Mouse (Mus musculus): ENCODE measurements around the gene Ldb1.

Gene Ldb1

DNA sequence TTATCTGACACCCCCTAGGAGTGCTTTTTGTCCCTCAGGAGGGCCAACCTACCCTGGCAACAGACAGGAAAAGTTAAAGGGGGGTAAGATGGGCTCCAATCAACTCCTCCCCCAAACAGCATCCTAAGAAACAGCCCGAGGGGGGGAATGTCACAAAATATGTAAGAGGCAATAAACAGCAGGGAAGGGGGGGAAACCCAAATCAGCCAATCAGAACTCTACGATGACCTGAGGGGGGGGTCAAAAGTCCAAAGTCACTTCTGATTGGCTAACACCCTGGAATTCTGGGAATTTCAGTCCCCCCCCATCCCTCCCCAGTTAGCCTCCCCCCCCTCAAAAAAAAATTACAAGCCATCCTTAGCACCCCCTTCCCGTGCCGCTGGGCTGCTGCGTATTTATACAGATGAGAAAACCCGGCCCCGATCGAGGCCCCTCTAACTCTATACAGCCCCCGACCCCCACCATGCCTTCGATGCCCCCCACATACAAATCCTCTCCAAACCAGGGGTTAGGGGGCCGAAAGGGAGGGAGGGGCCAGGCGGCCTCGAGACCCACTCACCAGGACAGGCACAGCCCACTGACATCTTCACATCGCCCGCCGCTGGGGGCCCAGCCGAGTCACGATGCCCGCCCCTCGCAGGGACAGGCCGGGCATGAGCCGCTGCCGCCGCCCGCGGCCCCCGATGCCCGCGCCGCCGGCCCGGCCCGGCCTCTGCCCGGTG, 582 bp downstream of the Ldb1 start, which contains the start of gene Pprc1:
Gene Pprc1 (plus strand): TSS at position 616 of the 722 bp plus-strand sequence.
- DNase-seq (ENCODE audit: low spot score in 2 of 2) = peak in 1 of 2 experiments; percentile 39

DNA sequence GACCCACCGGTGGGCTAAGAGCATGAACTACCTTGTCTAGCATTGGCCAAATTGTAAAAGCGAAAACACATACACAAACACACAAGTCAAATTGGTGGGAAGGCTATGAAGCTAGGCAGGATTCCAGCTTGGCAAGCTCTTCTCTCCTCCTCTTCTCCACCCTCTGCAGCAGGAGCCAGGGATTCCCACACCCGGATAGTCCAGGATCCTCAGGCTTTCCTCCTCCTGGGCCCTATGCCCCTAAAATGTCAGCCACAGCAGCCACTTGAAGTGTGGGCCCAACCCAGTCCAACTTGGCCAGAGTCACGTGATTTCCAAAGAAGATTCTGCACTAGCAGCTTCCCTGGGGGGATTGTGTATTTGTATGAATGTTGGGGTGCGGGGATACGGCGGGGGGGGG, 1.6 kb downstream of the Ldb1 start:
- DNase-seq (ENCODE audit: low spot score in 2 of 2) = no peak

DNA sequence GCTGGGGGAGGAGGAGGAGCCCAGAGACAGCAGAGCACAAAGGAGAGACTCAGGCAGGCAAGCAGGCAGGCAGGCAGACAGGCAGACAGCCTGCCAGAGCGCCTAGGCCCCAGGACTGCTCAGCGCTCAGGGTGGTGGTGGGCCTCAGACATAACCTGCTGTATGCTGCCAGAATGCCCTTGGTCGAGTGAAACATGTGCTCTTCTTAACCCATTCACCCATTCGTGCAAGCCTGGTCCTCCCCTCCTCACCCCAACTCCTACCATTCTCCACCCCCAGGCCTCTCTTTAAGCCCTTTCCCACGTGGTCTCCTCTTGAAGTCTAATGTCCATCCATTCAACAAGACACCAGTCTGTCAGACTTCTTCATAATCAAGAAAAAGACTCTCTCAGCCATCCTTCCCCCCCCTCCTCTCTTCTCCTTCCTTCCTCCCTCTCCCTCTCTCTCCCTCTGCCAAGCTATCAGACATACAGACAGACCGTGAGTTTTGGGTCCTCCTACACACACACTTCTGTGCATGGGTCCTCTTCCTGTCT, 2.5 kb downstream of the Ldb1 start:
- no peak for DNase-seq (ENCODE audit: low spot score in 2 of 2)

DNA sequence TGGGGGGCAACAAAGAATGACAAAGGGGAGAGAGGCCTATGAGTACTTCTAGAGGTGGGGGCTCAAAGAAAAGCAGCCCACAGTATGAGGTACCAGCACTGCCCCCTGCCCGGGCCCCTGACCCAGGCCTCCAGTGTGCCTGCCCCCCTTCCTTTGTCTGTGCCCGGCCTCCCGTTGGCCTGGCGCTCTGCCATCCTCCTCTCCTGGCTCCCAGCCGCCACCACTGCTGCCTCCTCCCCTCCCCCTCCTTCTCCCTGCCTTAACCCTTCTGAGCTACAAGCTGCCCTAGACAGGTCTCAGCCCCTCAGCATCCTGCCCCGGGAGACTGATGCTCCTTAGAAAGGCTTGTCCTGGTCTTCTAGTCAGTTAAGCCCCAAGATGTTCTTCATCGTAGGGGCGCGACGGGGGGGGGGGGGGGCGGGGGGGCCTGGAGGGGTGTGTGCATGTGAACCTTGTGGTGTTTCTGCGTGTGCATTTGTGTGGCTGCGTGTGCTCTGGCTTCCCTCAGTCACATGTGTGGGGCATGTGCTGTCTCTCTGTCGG, 3.0 kb downstream of the Ldb1 start:
- DNase-seq (ENCODE audit: low spot score in 2 of 2) = peak; percentile 57 to 60

DNA sequence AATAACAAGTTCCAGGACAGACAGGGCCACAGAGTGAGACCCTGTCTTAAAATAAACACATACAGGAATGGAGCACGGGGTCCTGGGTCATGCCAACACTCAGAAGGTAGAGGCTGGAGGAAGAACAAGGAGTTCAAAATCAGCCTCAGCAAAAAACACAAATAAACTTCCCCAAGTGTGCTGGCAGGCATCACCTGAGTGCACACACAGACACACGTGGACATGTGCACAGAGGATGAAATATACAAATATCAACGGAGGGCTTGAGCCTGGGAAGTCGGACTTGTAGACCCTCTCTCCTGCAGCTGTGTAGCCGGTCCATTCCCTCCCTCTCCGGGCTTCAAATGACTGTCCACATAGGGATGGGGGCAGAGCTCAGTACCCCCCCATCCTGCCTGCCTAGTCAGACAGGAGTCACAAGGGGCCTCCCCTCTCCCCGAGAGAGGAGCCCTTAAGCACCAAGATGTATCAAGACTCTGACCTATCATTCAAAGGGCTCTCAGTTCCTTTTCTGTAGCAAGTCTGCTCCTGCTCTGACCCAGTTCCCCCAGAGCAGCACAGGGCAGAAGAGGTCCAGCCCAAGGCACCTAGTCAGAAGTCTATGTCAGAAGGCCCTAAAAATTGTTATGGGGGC, 3.6 kb downstream of the Ldb1 start:
- no peak for DNase-seq (ENCODE audit: low spot score in 2 of 2)

DNA sequence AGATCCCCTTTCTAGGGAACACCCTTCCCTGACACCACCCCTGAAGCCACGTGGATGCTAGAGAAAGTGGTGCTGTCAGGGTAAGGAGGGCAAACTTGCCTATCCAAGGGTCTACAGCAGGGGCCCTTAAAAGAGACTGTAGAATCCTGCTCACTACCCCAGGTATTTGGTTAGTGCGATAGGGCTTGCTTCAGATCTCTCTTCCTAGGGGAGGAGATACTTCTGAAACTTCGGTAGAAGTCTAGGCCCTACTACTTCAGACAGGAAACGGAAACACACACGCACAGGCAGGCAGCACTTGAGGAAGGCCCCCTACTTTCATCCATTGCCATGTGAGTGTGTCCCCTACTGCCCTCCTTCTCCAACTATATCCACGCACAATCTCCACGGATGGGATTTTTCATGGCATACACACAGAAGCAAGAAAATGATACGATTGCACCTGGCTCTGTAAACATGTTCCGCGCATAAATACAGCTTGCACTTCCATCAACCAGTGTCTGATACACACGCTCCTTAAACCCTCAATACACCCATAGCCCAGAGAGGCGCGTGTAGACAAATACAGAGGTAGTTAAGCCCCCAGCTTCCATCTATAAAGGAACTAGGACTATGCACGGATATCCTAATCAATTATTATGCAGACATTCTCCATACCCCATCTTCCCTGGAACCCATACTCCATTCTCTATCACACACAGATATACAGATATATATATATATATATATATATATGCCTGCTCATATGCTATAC, 4.7 kb downstream of the Ldb1 start:
- DNase-seq (ENCODE audit: low spot score in 2 of 2) = no peak

DNA sequence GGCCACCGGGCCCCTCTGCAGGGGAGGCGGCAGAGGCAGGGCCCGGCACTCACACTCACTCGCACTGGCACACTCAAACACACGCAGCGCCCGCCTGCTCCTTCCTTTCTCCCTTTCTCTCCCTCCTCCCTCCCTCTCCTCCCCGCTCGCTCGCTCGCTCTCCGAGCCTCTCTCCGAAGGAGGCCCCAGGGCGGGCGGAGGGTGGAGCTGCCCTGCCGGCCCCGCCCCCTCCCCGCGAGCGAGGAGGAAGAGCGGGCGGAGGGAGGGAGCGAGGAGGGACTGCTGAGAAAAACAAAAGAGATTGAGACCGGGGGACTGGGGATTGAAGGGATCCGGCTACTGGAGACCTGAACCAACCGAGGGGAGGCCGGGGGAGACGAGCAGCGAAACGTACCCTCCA, 5.5 kb downstream of the Ldb1 start:
- peak; percentile 50 to 64 for DNase-seq (ENCODE audit: low spot score in 2 of 2)

DNA sequence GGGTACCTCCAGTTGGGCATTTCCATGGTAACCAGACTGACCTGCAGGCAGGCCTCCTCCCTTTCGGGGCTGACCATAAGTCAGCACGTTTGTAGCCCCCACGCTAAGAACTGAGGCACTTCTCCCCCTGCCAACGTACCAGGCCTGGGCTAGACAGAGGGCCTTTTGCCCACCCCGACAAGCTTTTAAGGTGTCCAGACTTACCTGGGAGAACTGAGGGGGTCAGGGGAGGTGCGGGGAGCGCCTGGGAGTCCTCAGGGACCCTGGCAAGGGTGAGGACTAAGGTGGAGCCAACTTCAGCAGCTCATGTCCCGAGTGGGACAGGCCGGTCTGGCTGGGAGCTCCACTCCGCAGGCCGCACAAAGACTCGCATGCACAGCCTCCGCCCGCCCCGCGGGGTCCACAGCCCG, 6.2 kb downstream of the Ldb1 start:
- DNase-seq (ENCODE audit: low spot score in 2 of 2) = no peak

DNA sequence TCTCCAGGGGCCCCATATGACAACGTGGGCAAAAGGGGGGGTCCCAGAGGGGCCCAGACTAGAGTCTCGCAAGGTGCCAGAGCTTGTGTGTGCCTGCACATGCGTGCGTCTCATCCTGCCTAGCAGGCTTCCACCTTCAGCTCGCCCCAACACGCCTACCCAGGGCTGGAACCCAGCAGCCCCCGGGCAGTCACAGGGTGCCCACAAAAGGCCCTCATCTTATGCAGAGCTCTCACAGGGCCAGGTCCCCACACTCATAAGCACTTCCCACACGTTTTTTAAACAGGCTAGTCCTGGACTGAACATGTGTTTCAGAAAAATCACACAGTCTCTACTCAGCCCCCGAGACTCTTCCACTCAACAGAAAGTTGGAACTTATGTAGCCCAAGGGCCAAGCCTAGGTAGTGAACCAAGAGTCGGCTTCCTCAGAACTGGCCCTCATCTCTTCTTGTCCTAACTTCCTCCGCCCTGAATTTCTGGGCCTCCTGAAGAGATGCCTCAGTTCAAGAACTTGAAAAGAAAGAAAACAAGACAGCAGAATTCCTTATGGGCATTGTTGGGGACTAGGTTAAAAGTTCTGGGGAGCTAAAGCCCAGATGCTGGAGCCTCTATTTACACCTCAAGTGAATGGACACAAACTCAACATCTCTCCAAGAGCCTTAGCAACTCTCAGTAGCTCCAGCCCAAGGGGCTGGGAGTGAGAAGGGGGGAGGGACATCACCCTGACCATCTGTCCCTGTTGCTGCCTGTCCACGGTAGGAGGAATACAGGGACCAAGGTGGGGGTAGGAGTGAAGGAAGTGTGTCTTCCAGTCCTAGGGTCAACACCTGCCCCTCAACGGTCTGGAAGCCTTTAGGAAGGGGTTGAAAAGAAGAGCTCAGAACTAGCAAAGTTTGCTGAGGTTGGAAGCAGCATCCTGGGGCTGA, 6.8 kb downstream of the Ldb1 start:
- no peak for DNase-seq (ENCODE audit: low spot score in 2 of 2)

DNA sequence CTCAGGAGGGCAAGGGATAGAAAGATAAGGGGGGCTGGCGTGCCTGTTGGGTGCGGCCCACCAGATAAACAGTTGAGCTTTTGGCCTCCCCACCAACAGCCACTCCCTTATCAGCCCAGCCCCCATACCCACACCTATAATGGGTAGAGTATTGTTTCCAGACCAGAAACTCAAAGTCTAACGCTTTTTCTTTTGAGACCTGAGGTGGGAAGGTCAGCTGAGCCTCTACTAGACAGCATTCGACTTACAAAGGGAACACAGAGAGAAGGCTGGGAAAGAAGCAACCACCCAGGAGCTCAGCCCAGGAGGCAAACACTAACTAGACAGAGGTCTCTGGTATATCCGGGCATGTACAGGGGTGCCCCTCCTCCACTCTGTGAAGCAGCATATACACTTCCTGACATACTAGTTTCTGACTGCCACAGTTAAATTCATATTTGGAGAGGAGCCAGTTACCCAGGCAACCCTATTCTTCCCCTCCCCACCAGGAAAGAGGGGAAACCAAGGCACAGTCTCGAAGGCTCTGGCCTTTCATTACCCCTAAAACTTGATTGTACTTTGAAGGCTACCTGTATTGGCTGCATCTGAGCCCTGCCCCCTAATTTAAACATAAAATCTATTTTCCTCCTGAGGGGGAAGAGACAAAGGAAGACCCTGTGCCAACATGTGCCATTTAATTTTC, 7.6 kb downstream of the Ldb1 start:
- DNase-seq (ENCODE audit: low spot score in 2 of 2) = no peak

DNA sequence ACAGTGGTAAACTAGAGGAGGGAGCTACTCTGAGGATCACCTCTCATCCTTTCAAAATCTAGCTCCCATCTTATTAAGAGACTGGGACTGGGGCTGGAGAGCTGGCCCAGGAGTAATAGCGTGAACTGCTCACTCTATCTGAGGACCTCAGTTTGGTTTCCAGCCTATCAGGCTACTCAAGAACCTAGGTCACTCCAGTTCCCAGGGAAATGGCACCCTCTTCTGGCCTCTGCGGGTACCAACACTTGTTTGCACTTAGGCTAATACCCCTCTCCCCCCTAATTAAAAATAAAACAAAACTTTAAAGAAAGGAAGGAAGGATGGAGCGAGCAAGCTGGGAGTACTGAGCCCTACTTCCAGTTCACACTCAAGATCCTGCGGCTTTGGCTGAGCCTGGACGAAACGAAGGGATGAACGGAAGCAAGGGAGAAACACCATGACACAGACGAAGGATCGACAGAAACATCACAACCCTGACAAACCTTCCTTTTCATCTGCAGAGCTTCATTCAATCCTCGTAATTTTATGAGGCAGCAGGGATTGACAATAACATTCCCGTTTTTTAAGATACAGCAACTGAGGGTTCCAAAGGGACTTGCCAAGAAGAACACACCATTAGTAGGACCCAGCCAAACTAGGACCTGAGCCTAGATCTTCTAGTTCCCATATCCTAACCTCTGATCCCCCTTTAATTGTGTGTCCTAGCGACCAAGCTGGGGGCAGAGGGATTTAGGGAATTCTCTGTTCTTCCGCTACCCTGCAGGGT, 8.4 kb downstream of the Ldb1 start:
- no peak for DNase-seq (ENCODE audit: low spot score in 2 of 2)

DNA sequence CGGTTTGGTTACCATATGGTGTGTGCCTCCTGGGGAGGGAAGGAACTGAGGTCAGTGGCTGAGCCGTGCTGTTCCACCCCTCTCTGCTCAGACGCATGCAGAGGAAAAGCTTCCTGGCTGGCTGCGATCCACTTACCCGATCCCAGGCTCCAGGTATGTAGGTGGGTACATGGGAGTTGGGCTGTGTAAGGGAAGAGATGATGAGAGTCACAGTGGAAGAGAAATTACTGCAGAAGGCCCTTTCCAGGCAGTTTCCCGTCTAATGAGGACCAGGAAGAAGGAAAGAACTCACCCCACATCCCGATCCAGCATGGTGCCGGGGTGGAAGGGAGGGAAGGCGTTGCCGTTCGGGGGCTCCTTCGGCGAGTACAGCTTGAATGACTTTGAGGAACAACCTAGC, 9.0 kb downstream of the Ldb1 start:
- no peak for DNase-seq (ENCODE audit: low spot score in 2 of 2)

DNA sequence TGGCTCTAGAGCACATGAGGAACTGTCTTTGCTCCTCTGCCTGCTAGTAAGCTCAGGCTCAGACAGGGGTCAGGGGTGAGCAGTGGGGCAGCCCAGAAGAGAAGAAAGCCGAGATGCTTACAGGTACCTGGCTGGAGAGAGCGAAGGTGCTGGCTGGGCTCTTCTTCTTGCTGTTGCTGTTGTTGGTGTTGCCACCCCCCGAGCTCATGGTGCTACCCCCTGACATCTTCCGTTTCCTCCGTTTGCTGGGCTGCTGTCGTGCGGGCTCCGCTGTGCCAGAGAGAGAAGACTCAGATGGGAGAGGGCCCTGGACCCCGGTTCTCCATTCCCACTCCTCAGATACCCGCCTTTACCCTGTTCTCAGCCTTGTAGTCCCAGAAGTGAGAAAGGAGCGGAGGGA, 11.1 kb downstream of the Ldb1 start:
- no peak for DNase-seq (ENCODE audit: low spot score in 2 of 2)

DNA sequence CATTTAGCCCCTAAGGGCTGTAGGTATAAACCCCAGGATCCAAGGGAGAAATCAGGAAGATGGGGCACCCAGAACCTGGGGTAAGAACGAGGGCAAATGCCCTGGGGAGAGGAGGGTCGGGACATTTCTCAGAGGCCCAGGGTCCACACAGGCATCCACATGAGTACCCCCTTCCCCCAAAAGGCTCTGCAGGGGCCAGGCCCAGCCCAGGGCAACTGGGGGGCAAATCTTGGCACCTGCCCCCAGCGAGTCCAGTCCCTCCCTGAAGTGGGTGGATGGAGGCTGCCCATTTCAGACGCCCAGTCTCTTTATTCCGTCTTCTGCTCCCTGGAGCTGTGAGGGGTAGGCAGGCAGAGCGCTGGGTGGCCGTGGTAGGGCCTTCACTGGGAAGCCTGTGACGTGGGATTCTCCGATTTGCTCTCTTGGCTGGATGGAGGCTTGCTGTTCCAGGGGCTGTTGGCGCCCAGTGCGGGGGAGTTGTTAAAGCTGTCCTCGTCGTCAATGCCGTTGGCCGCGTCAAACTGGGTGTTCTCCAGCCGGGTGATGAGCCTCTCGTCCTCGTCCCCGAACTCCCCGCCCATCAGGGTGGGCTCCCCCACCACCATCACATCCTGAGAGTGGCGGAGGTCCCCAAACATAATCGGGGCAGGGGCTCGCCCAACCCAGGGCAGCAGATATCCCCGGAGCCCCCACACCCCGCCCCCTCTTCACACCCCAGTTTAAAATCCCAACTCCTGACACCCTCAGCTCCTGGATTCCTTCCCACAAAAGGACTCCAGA, 12.1 kb downstream of the Ldb1 start:
- DNase-seq (ENCODE audit: low spot score in 2 of 2) = no peak

DNA sequence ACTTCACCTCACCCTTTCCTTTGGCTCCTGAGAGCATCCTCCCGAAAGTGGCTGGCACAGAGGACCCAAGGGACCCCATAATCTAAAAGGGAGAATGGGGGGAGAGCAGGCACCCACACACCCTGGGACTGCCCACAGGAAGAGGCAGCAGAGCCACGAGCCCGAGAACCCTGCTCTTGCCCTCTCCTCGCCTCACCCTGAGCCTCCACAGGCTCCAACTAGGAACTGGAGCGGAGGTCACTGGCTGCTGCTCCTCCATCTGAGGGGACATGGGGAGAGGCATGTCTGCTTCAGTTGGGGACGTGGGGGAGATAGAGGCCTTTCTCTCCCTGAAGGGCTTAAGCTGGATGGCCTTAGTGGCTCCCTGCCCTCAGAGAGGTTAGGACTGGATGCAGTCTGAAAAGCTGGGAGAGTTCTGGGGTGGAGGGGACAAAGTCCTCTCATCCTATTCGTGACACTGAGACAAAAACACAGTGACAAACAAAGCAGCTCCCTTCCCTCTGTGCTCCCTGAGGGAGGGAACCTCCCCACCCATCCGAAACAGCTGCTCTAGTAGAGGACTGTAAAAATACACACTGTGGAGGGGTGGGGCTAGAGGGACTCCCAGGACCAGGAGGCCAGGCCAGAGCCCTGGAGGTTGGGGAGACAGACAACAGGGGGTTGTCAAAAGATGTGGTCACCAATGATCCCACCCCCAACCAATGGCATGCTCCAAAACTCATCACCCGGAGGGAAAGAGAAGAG, 13.2 kb downstream of the Ldb1 start:
- no peak for DNase-seq (ENCODE audit: low spot score in 2 of 2)

DNA sequence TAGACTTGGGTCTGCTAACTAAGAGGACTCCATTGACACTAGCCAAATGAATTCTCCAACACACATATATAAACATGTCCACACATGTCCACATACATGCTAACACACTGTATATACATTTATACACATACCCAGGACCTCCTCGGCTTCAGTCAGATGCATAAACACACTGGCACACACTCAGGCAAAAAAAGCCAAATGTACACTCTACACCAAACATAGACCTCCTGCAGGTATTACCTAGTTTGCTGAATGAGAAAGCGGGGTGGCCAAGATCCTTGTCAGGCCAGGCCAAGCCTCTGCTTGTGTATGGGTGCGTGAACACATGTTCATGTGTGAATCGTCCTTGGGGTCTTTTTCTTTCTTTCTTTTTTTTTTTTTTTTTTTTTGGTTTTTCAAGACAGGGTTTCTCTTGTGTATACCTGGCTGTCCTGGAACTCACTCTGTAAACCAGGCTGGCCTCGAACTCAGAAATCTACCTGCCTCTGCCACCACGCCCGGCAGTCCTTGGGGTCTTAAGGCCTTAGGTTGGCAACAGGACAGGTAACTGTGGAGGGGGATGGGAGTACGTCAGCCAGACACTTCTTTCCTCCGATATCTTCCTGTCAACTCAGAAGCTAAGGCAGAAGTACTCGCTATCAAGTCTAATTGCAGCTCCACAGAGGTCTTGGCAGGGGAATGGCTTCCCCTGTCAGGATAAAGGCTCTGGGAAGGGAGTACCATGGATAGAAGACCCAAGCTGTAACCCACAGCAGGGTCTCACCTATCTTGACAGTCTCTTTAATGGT, 14.6 kb downstream of the Ldb1 start:
- no peak for DNase-seq (ENCODE audit: low spot score in 2 of 2)

DNA sequence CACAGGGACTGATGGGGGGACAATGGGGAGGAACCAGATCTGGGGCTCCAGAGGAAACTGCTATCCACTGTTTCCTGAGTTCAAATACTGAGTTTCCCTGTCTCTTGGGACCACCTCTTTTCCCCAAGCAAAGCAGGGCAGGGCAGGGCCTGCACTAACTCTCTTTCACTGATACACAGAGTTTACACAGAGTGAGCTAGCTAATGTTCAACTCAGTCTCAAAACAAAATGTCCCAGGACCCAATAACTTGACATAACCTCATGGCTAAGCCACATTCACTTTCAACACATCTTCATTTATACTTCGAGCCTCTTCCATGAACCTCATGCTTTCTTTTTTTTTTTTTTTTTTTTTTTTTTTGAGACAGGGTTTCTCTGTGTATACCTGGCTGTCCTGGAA, 15.4 kb downstream of the Ldb1 start:
- no peak for DNase-seq (ENCODE audit: low spot score in 2 of 2)
